Mouse (Mus musculus) thymus, adult 2 months (tissue): ENCODE measurements at regions not wholly inside any gene's neighbourhood (a gene's known extent, or its start where the extent isn't known, plus 50 kb on each side); places are given as distances from the start of the nearest gene placed in this dataset.

Experiments
- CTCF ChIP-seq: fragments of 200-500 bp; IDR thresholded peaks from 2 replicates; pipeline ENCODE4 v1.5.1; 2012; ENCODE audit warnings: mild to moderate bottlenecking, control low read depth, low read length, moderate library complexity, borderline replicate concordance; ENCODE audit not compliant: control insufficient read depth, poor library complexity, insufficient read depth; ENCODE audit errors: extremely low read depth
- POLR2A ChIP-seq: fragments of 200-500 bp; IDR thresholded peaks from 2 replicates; pipeline ENCODE4 v1.6.1; 2012; ENCODE audit warnings: mild to moderate bottlenecking, low read length, control low read depth, moderate library complexity; ENCODE audit not compliant: control insufficient read depth, poor library complexity, insufficient read depth; ENCODE audit errors: extremely low read depth

- TF ChIP-seq CTCF (no peak), POLR2A (no peak)
These were observed 290.8 kb downstream of the Rnf144a start for GRCm38 (mm10) chr12:26124211-26124610.
